17 mouse cellular contexts compared by ENCODE assay signal in the genomic region with DNA sequence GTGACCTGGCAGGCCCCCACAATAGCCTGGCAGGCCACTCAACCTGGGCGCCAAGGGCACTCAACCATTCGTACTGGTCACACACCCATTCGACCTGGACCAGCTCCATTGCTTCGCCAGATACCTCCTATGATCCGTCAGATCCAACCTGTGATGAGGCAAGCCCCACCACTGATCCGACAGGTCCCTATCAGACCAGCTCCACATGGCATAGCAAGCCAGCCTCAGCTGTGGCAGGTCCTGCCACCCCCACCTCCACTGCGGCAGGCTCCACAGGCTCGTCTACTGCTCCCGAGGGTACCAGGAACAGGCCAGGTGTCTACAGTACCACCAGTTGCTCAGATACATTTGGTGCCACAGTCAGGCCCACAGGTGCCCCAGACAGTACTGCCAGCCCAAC. TPM values are rescaled to one million over a fixed set of nuclear protein-coding genes. Genes with fewer than 3 reads are reported as not detected.
DNase-seq lines count a peak whose midpoint lies in the region; ATAC-seq lines count a peak whose summit lies in the region.
"Had no signal": no experiment of that assay in that cellular context is flagged by ENCODE, and none has a peak within 500 bp of the region (broad histone marks: within the 10 kb centered on the region; RNA-seq: fewer than 3 reads in every experiment).

No protein-coding gene starts in this region.

- H3K4me2 ChIP-seq in neural tube, embryonic 12.5 days (replicated peaks), result peak overlapping the region; percentile 67
- peak overlapping the region; percentile 62 for H3K4me2 ChIP-seq in neural tube, embryonic 15.5 days
- H3K4me2 ChIP-seq: liver, embryonic 12.5 days had no signal

- 87% methylated on average over 9 of the region's 9 CpGs for WGBS in neural tube, embryonic 12.5 days
- 87% methylated on average over 9 of the region's 9 CpGs for WGBS in hindbrain, embryonic 10.5 days
- WGBS in midbrain, embryonic 10.5 days, result 98% methylated on average over 9 of the region's 9 CpGs
- WGBS in neural tube, embryonic 15.5 days, result 88% methylated on average over 9 of the region's 9 CpGs

- DNase-seq in neural tube, embryonic 10.5 days (ENCODE audit: extremely low spot score, low spot score), result no peak
- no peak for DNase-seq in hindbrain, embryonic 10.5 days (ENCODE audit: low spot score)
- DNase-seq in midbrain, embryonic 10.5 days (ENCODE audit: low spot score), result no peak
- DNase-seq in layer of hippocampus, postnatal 25 days (ENCODE audit: extremely low spot score in 1 of 2, low spot score in 1 of 2), result no peak
- no peak for DNase-seq in spleen, adult 12 weeks (ENCODE audit: low spot score)
- DNase-seq in cerebellum, adult 9-10 months, result no peak
- DNase-seq: kidney, postnatal 4 days; lung, postnatal 10 days; right cerebral cortex, postnatal 25 days had no signal

- peaks cover 33% of the 10 kb centered on the region for H3K9me3 ChIP-seq in neural tube, embryonic 12.5 days
- H3K9me3 ChIP-seq in hindbrain, embryonic 10.5 days, result peaks cover 55% of the 10 kb centered on the region
- peaks cover 61% of the 10 kb centered on the region for H3K9me3 ChIP-seq in midbrain, embryonic 10.5 days (replicated peaks)
- H3K9me3 ChIP-seq in neural tube, embryonic 15.5 days (replicated peaks), result no peaks in the 10 kb centered on the region

- H3K27me3 ChIP-seq in neural tube, embryonic 12.5 days (replicated peaks), result no peaks in the 10 kb centered on the region
- H3K27me3 ChIP-seq in hindbrain, embryonic 10.5 days (ENCODE audit: insufficient read depth, poor library complexity, severe bottlenecking), result no peaks in the 10 kb centered on the region
- no peaks in the 10 kb centered on the region for H3K27me3 ChIP-seq in midbrain, embryonic 10.5 days (ENCODE audit: low read depth, poor library complexity, severe bottlenecking)
- H3K27me3 ChIP-seq in neural tube, embryonic 15.5 days (replicated peaks), result no peaks in the 10 kb centered on the region

- H3K36me3 ChIP-seq in neural tube, embryonic 12.5 days, result no peaks in the 10 kb centered on the region
- peaks cover 21% of the 10 kb centered on the region for H3K36me3 ChIP-seq in hindbrain, embryonic 10.5 days
- H3K36me3 ChIP-seq in midbrain, embryonic 10.5 days, result peaks cover 8% of the 10 kb centered on the region; the same call in 1 of the 2 replicates
- no peaks in the 10 kb centered on the region for H3K36me3 ChIP-seq in neural tube, embryonic 15.5 days
- H3K36me3 ChIP-seq: G1E; liver, embryonic 12.5 days had no signal

- no peak overlapping the region; the same call in 1 of the 2 replicates for H3K9ac ChIP-seq in neural tube, embryonic 12.5 days
- no peak overlapping the region for H3K9ac ChIP-seq in neural tube, embryonic 15.5 days (replicated peaks)
- H3K9ac ChIP-seq: liver, embryonic 12.5 days had no signal

- H3K4me3 ChIP-seq in neural tube, embryonic 12.5 days, result no peak overlapping the region
- 0 out of 2 replicates have a peak overlapping the region, but pooled peaks have one; percentile 58 for H3K4me3 ChIP-seq in hindbrain, embryonic 10.5 days
- H3K4me3 ChIP-seq in midbrain, embryonic 10.5 days, result peak overlapping the region; percentile 62
- peak overlapping the region; percentile 55 for H3K4me3 ChIP-seq in neural tube, embryonic 15.5 days (replicated peaks)
- H3K4me3 ChIP-seq: left cerebral cortex, adult 2 months; liver, embryonic 12.5 days had no signal

- H3K27ac ChIP-seq in neural tube, embryonic 12.5 days, result no peak overlapping the region
- no peak overlapping the region for H3K27ac ChIP-seq in hindbrain, embryonic 10.5 days
- H3K27ac ChIP-seq in midbrain, embryonic 10.5 days (replicated peaks), result no peak overlapping the region
- 0 out of 2 replicates have a peak overlapping the region, but pooled peaks have one; percentile 25 for H3K27ac ChIP-seq in neural tube, embryonic 15.5 days (replicated peaks)
- H3K27ac ChIP-seq: left cerebral cortex, adult 2 months; liver, embryonic 12.5 days had no signal

- ATAC-seq in neural tube, embryonic 12.5 days (ENCODE audit: low FRiP score, low read depth), result no peak
- no peak for ATAC-seq in neural tube, embryonic 15.5 days (ENCODE audit: low FRiP score)
- ATAC-seq: intestine, postnatal 0 days; liver, embryonic 12.5 days had no signal

- peaks cover 13% of the 10 kb centered on the region; the same call in 1 of the 2 replicates for H3K4me1 ChIP-seq in neural tube, embryonic 12.5 days
- H3K4me1 ChIP-seq in hindbrain, embryonic 10.5 days (replicated peaks), result peaks cover 23% of the 10 kb centered on the region
- peaks cover 26% of the 10 kb centered on the region for H3K4me1 ChIP-seq in midbrain, embryonic 10.5 days
- H3K4me1 ChIP-seq in neural tube, embryonic 15.5 days, result peaks cover 16% of the 10 kb centered on the region
- H3K4me1 ChIP-seq: liver, embryonic 12.5 days had no signal

RNA-seq across cellular contexts. Expression of a gene that starts 1.7 kb away (rescaled TPM):
- 7.2 and 8.2 TPM in 2 replicates for polyA plus RNA-seq in neural tube, embryonic 12.5 days (2016; fragmentation: Nextera tagmentation; extraction: Ambion mirVana)
- polyA plus RNA-seq in hindbrain, embryonic 10.5 days (2016; fragmentation: Nextera tagmentation; extraction: Ambion mirVana), result 5.5 and 11.8 TPM in 2 replicates
- 8.6 and 14.0 TPM in 2 replicates for polyA plus RNA-seq in midbrain, embryonic 10.5 days (2016; fragmentation: Nextera tagmentation; extraction: Ambion mirVana)
- polyA plus RNA-seq in neural tube, embryonic 15.5 days (2015; fragmentation: Nextera tagmentation; extraction: Ambion mirVana), result 12.0 and 13.8 TPM in 2 replicates
- total RNA-seq in layer of hippocampus, postnatal 25 days (2021), result 1 to 10 TPM; 1.4 to 1.8 TPM
- total RNA-seq: monocyte, adult 5-6 weeks had no signal
- polyA plus RNA-seq: G1E; gonadal fat pad, adult 2 months had no signal

RNA-seq across cellular contexts. Expression of a gene that starts 32.2 kb away (rescaled TPM):
- polyA plus RNA-seq in neural tube, embryonic 12.5 days (2016; fragmentation: Nextera tagmentation; extraction: Ambion mirVana), result 225 and 251 TPM in 2 replicates
- 100 and 194 TPM in 2 replicates for polyA plus RNA-seq in hindbrain, embryonic 10.5 days (2016; fragmentation: Nextera tagmentation; extraction: Ambion mirVana)
- 114 and 162 TPM in 2 replicates for polyA plus RNA-seq in midbrain, embryonic 10.5 days (2016; fragmentation: Nextera tagmentation; extraction: Ambion mirVana)
- polyA plus RNA-seq in neural tube, embryonic 15.5 days (2015; fragmentation: Nextera tagmentation; extraction: Ambion mirVana), result 397 and 487 TPM in 2 replicates
- 100 to 1,000 TPM; 120 to 150 TPM for total RNA-seq in layer of hippocampus, postnatal 25 days (2021)
- total RNA-seq: monocyte, adult 5-6 weeks had no signal

RNA-seq across cellular contexts. Expression of a gene that starts 41.4 kb away (rescaled TPM):
- polyA plus RNA-seq in neural tube, embryonic 12.5 days (2016; fragmentation: Nextera tagmentation; extraction: Ambion mirVana), result 17.2 and 17.6 TPM in 2 replicates
- polyA plus RNA-seq in hindbrain, embryonic 10.5 days (2016; fragmentation: Nextera tagmentation; extraction: Ambion mirVana), result 15.4 and 15.5 TPM in 2 replicates
- 18.4 and 21.2 TPM in 2 replicates for polyA plus RNA-seq in midbrain, embryonic 10.5 days (2016; fragmentation: Nextera tagmentation; extraction: Ambion mirVana)
- 17.1 and 21.2 TPM in 2 replicates for polyA plus RNA-seq in neural tube, embryonic 15.5 days (2015; fragmentation: Nextera tagmentation; extraction: Ambion mirVana)
- 1 to 10 TPM; 2.6 to 2.8 TPM for total RNA-seq in layer of hippocampus, postnatal 25 days (2021)
- total RNA-seq: monocyte, adult 5-6 weeks had no signal
